Mouse (Mus musculus) MEL (cell line): ENCODE measurements at regions not wholly inside any gene's neighbourhood (a gene's known extent, or its start where the extent isn't known, plus 50 kb on each side); places are given as distances from the start of the nearest gene placed in this dataset.

ENCODE experiments used
- DNase-seq: peaks from one replicate; pipeline ENCODE4 v3.0.0; 2011; ENCODE audit warnings: low read depth, low spot score
- H3K27ac ChIP-seq: 2 replicates; pipeline ENCODE4 v1.5.1; 2012; ENCODE audit warnings: low read depth, mild to moderate bottlenecking, control low read depth, low read length, moderate library complexity; ENCODE audit not compliant: control insufficient read depth
- H3K27me3 ChIP-seq, 2 experiments: fragments of 150-350 bp in 1 of 2; sonication (generic) in 1 of 2; 2 replicates each; pipeline ENCODE4 v1.6.1; 2012; ENCODE audit warnings: low read length in 2 of 2, mild to moderate bottlenecking in 2 of 2, improper control_type of control experiment in 1 of 2, moderate library complexity in 1 of 2; ENCODE audit not compliant: insufficient read depth in 2 of 2, control insufficient read depth in 1 of 2
- H3K36me3 ChIP-seq, 2 experiments: 2 replicates each; pipeline ENCODE4 v1.6.1; 2012 to 2014; ENCODE audit warnings: low read length in 2 of 2, improper control_type of control experiment in 1 of 2, inconsistent platforms in 1 of 2, mild to moderate bottlenecking in 1 of 2; ENCODE audit not compliant: insufficient read depth in 2 of 2, control insufficient read depth in 1 of 2
- H3K4me1 ChIP-seq, 2 experiments: fragments of 150-350 bp in 1 of 2; sonication (generic) in 1 of 2; 2 replicates each; pipeline ENCODE4 v1.6.1; 2012; ENCODE audit warnings: low read length in 2 of 2, improper control_type of control experiment in 1 of 2, mild to moderate bottlenecking in 1 of 2; ENCODE audit not compliant: insufficient read depth in 2 of 2, control insufficient read depth in 1 of 2
- H3K4me3 ChIP-seq, 2 experiments: fragments of 150-350 bp in 1 of 2; sonication (generic) in 1 of 2; 2 replicates each; pipeline ENCODE4 v1.5.1; 2012; ENCODE audit warnings: low read depth in 2 of 2, low read length in 2 of 2, mild to moderate bottlenecking in 2 of 2, moderate library complexity in 2 of 2, control low read depth in 1 of 2, improper control_type of control experiment in 1 of 2; ENCODE audit not compliant: control insufficient read depth in 1 of 2, insufficient read depth in 1 of 2
- H3K79me2 ChIP-seq: 2 replicates; pipeline ENCODE4 v1.6.1; 2012; ENCODE audit warnings: mild to moderate bottlenecking, low read length, moderate library complexity; ENCODE audit not compliant: control insufficient read depth, poor library complexity, insufficient read depth
- H3K9ac ChIP-seq: 2 replicates; pipeline ENCODE4 v1.6.1; 2012; ENCODE audit warnings: low read depth, mild to moderate bottlenecking, control low read depth, low read length, moderate library complexity; ENCODE audit not compliant: control insufficient read depth, poor library complexity, severe bottlenecking
- H3K9me3 ChIP-seq: fragments of 150-350 bp; sonication (generic); replicated peaks from 2 replicates; pipeline ENCODE4 v1.6.1; 2012; ENCODE audit warnings: mild to moderate bottlenecking, low read length, improper control_type of control experiment, moderate library complexity; ENCODE audit not compliant: insufficient read depth
- BHLHE40 ChIP-seq: IDR thresholded peaks from 2 replicates; pipeline ENCODE4 v1.6.1; 2012; ENCODE audit warnings: low read depth, mild to moderate bottlenecking, inconsistent platforms, low read length, improper control_type of control experiment, borderline replicate concordance
- CHD2 ChIP-seq: IDR thresholded peaks from 2 replicates; pipeline ENCODE4 v1.6.1; 2011; ENCODE audit warnings: low read length, improper control_type of control experiment
- E2F4 ChIP-seq: IDR thresholded peaks from 2 replicates; pipeline ENCODE4 v1.6.1; 2011; ENCODE audit warnings: low read depth, low read length, improper control_type of control experiment, borderline replicate concordance
- ELF1 ChIP-seq: IDR thresholded peaks from 2 replicates; pipeline ENCODE4 v1.6.1; 2014; ENCODE audit warnings: low read depth, mild to moderate bottlenecking, inconsistent platforms, low read length, improper control_type of control experiment, moderate library complexity
- EP300 ChIP-seq, 2 experiments: IDR thresholded peaks; 2 replicates each; pipeline ENCODE4 v1.6.1; 2011; ENCODE audit warnings: improper control_type of control experiment in 2 of 2, low read length in 2 of 2, low read depth in 1 of 2, mild to moderate bottlenecking in 1 of 2
- HCFC1 ChIP-seq: IDR thresholded peaks from 2 replicates; pipeline ENCODE4 v1.6.1; 2012; ENCODE audit warnings: low read depth, mild to moderate bottlenecking, inconsistent platforms, low read length, improper control_type of control experiment, moderate library complexity
- JUND ChIP-seq: IDR thresholded peaks from 2 replicates; pipeline ENCODE4 v1.6.1; 2011; ENCODE audit warnings: low read depth, mild to moderate bottlenecking, improper control_type of control experiment, low read length
- MAZ ChIP-seq: IDR thresholded peaks from 2 replicates; pipeline ENCODE4 v1.6.1; 2012; ENCODE audit warnings: low read depth, mild to moderate bottlenecking, inconsistent platforms, low read length, improper control_type of control experiment
- MEF2A ChIP-seq: IDR thresholded peaks from 2 replicates; pipeline ENCODE4 v1.6.1; 2014; ENCODE audit warnings: low read depth, mild to moderate bottlenecking, inconsistent platforms, low read length, improper control_type of control experiment; ENCODE audit not compliant: poor library complexity, insufficient replicate concordance, severe bottlenecking; ENCODE audit errors: extremely low read depth
- MYC ChIP-seq: IDR thresholded peaks from 2 replicates; pipeline ENCODE4 v1.6.1; 2011; ENCODE audit warnings: low read depth, mild to moderate bottlenecking, low read length, improper control_type of control experiment, moderate library complexity
- NRF1 ChIP-seq: IDR thresholded peaks from 2 replicates; pipeline ENCODE4 v1.6.1; 2014; ENCODE audit warnings: low read depth, mild to moderate bottlenecking, inconsistent platforms, low read length, improper control_type of control experiment, moderate library complexity; ENCODE audit not compliant: poor library complexity, insufficient read depth, severe bottlenecking
- POLR2A ChIP-seq, 2 experiments: IDR thresholded peaks; 2 replicates each; pipeline ENCODE4 v1.6.1; 2011 to 2012; ENCODE audit warnings: low read length in 2 of 2, mild to moderate bottlenecking in 2 of 2, control low read depth in 1 of 2, improper control_type of control experiment in 1 of 2, low read depth in 1 of 2, moderate library complexity in 1 of 2; ENCODE audit not compliant: control insufficient read depth in 1 of 2, insufficient read depth in 1 of 2, poor library complexity in 1 of 2
- RAD21 ChIP-seq: IDR thresholded peaks from 2 replicates; pipeline ENCODE4 v1.6.1; 2011; ENCODE audit warnings: mild to moderate bottlenecking, low read depth, low read length, improper control_type of control experiment
- SIN3A ChIP-seq: IDR thresholded peaks from 2 replicates; pipeline ENCODE4 v1.6.1; 2012; ENCODE audit warnings: low read length, improper control_type of control experiment, inconsistent platforms
- TCF12 ChIP-seq: IDR thresholded peaks from 2 replicates; pipeline ENCODE4 v1.6.1; 2014; ENCODE audit warnings: low read depth, mild to moderate bottlenecking, inconsistent platforms, low read length, improper control_type of control experiment, moderate library complexity
- ZKSCAN1 ChIP-seq: IDR thresholded peaks from 2 replicates; pipeline ENCODE4 v1.6.1; 2012; ENCODE audit warnings: low read depth, mild to moderate bottlenecking, inconsistent platforms, low read length, improper control_type of control experiment, moderate library complexity

DNA sequence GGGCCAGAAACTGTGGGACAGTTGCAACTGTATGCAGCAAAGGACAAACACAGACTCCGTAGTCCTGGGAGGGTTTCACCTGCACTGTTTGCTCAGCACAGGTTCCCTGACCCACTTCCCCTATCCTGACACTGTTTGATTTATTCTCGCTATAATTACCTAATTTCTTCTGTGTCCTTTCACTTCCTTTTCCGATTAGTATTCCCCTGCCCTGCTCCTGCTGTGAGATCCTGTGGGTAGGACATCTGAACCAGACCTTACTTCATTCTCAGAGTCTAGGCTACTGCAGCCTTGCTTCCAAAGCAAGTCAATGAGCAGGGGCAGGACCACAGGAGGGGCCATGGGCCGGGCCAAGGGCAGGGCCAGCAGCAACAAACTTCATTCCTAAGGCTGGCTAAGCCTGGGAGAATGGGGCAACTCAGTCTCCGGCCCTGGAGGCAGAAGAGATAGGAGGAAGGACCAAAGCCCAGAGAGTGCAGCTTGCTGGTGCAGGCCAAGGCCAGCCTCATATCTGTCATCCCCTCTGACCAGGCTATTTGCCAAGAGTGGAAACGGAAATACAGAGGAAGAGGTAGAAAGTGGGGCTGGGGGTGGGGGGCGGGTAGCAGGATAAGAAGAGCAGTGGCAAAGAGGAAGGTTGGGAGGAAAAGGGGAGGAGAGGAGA is 103.4 kb downstream of the Dhx15 start:
- TF ChIP-seq SIN3A (no peak), RAD21 (no peak)
- Histone ChIP-seq H3K79me2 (no peaks in the 10 kb centered on the region), H3K36me3 (no peaks in the 10 kb centered on the region), H3K9ac (no peak overlapping the region), H3K27me3 (no peaks in the 10 kb centered on the region; a peak in 2 of 4 replicates), H3K27ac (no peak overlapping the region), H3K4me1 (peaks cover 0 to 6% of the 10 kb centered on the region in 2 experiments; a peak in 1 of 4 replicates), H3K9me3 (no peaks in the 10 kb centered on the region), H3K4me3 (no peak overlapping the region)
- no peak for DNase-seq

DNA sequence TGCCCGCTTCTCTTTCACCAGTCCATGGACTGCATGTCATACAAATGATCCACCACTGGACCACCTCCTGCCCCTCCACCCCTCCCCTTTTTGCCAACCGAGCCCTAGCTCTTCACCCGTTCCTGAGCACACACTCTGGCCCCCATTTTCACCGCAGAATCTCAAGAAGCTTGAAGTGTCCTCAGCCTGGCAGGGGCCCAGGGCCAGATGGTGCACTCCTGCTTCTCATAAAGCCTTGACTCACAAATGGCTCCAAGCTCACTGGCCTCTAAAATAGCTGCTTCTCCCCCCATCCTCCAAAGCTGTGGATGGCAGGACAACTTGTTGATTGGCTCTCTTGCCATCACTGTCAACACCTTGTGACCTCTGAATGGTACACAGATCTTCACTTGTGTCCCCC is 110.0 kb downstream of the Dhx15 start:
- Histone ChIP-seq H3K79me2 (no peaks in the 10 kb centered on the region), H3K4me3 (no peak overlapping the region), H3K36me3 (no peaks in the 10 kb centered on the region), H3K9ac (no peak overlapping the region), H3K27ac (no peak overlapping the region), H3K4me1 (no peaks in the 10 kb centered on the region), H3K9me3 (no peaks in the 10 kb centered on the region), H3K27me3 (no peaks in the 10 kb centered on the region; a peak in 1 of 4 replicates)
- no peak for TF ChIP-seq JUND
- no peak for TF ChIP-seq E2F4
- no peak for TF ChIP-seq CHD2
- no peak for TF ChIP-seq POLR2A (IDR thresholded peaks at IDR 0.05; ENCODE audit: control insufficient read depth in 1 of 2, insufficient read depth in 1 of 2, low read depth in 1 of 2, low read length in 2 of 2, poor library complexity in 1 of 2)
- TF ChIP-seq MYC = no peak
- TF ChIP-seq BHLHE40 = no peak
- TF ChIP-seq TCF12 = no peak
- no peak for TF ChIP-seq NRF1
- TF ChIP-seq HCFC1 = no peak
- no peak for TF ChIP-seq MAZ
- TF ChIP-seq MEF2A = no peak
- no peak for TF ChIP-seq EP300 (IDR thresholded peaks at IDR 0.05; ENCODE audit: low read depth in 1 of 2, low read length in 2 of 2)
- TF ChIP-seq SIN3A = no peak
- no peak for TF ChIP-seq ZKSCAN1
- no peak for TF ChIP-seq ELF1
- DNase-seq = no peak
